Mouse (Mus musculus): Measurements from ENCODE around the gene Usp24. TPM values are rescaled to one million over a fixed set of nuclear protein-coding genes. Genes with fewer than 3 reads are reported as not detected.

The Usp24 gene
- polyA plus RNA-seq, 1 experiment from 2014 or later = 8.8 TPM

DNA sequence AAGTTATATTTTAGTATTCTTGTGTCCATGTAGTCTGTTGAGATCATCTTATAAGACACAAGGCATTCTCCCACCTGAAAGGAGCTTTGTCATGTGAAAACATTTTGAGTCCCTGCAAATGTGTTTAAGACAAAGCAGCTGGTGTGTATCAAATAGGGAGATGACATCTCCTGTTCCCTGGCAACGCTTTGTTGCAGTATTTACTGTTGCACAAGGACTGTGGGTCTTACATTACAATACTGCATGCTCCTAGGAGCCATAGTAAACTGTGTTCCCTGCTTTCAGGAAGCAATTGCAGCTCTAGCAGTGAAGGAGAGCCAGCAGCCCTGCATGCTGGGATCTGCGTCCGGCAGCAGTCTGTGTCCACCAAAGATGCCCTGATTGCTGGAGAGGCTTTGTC lies 73.9 kb downstream of the Usp24 start:
- peak; percentile 47; the same call in 1 of the 2 replicates for ATAC-seq
- 81% methylated on average over 3 of the region's 3 CpGs for WGBS
- no peak overlapping the region for H3K9ac ChIP-seq (replicated peaks; ENCODE audit: low read depth, low read length)
- 0 out of 2 replicates have a peak overlapping the region, but pooled peaks have one; percentile 6 for H3K27ac ChIP-seq (ENCODE audit: low read length)
- no peaks in the 10 kb centered on the region for H3K4me1 ChIP-seq (replicated peaks; ENCODE audit: control insufficient read depth, insufficient read depth, low read length)
- H3K4me2 ChIP-seq (ENCODE audit: low read length) = no peak overlapping the region
- H3K4me3 ChIP-seq (replicated peaks; ENCODE audit: low read length) = no peak overlapping the region
- no peaks in the 10 kb centered on the region for H3K9me3 ChIP-seq (ENCODE audit: control insufficient read depth, low read length)
- no peaks in the 10 kb centered on the region for H3K27me3 ChIP-seq (replicated peaks; ENCODE audit: control insufficient read depth, insufficient read depth, low read length)
- peaks cover 33% of the 10 kb centered on the region for H3K36me3 ChIP-seq (ENCODE audit: control insufficient read depth, insufficient read depth)

GRCm38 (mm10) chr4:106409621-106410020 lies 93.6 kb downstream of the Usp24 start:
- Histone ChIP-seq H3K9me3 (ENCODE audit: control insufficient read depth, low read length) (no peaks in the 10 kb centered on the region), H3K4me1 (replicated peaks; ENCODE audit: control insufficient read depth, insufficient read depth, low read length) (no peaks in the 10 kb centered on the region), H3K4me2 (ENCODE audit: low read length) (no peak overlapping the region), H3K9ac (replicated peaks; ENCODE audit: low read depth, low read length) (no peak overlapping the region), H3K27ac (ENCODE audit: low read length) (no peak overlapping the region), H3K4me3 (replicated peaks; ENCODE audit: low read length) (no peak overlapping the region), H3K27me3 (replicated peaks; ENCODE audit: control insufficient read depth, insufficient read depth, low read length) (no peaks in the 10 kb centered on the region), H3K36me3 (ENCODE audit: control insufficient read depth, insufficient read depth) (peaks cover 41% of the 10 kb centered on the region)
- no peak for ATAC-seq
- 91% methylated on average over 14 of the region's 14 CpGs for WGBS

- Histone ChIP-seq H3K4me3 (replicated peaks; ENCODE audit: low read length) (no peak overlapping the region), H3K9ac (replicated peaks; ENCODE audit: low read depth, low read length) (no peak overlapping the region), H3K9me3 (ENCODE audit: control insufficient read depth, low read length) (no peaks in the 10 kb centered on the region), H3K4me1 (replicated peaks; ENCODE audit: control insufficient read depth, insufficient read depth, low read length) (no peaks in the 10 kb centered on the region), H3K4me2 (ENCODE audit: low read length) (no peak overlapping the region), H3K27me3 (replicated peaks; ENCODE audit: control insufficient read depth, insufficient read depth, low read length) (no peaks in the 10 kb centered on the region), H3K27ac (ENCODE audit: low read length) (no peak overlapping the region), H3K36me3 (ENCODE audit: control insufficient read depth, insufficient read depth) (peaks cover 27% of the 10 kb centered on the region)
- WGBS = 85% methylated on average over 3 of the region's 3 CpGs
- no peak for ATAC-seq
Observed at GRCm38 (mm10) chr4:106419256-106419655, 103.2 kb downstream of the Usp24 start.

- Histone ChIP-seq H3K36me3 (ENCODE audit: control insufficient read depth, insufficient read depth) (peaks cover 25% of the 10 kb centered on the region), H3K27ac (ENCODE audit: low read length) (no peak overlapping the region), H3K9me3 (ENCODE audit: control insufficient read depth, low read length) (no peaks in the 10 kb centered on the region), H3K27me3 (replicated peaks; ENCODE audit: control insufficient read depth, insufficient read depth, low read length) (no peaks in the 10 kb centered on the region), H3K4me2 (ENCODE audit: low read length) (no peak overlapping the region), H3K4me3 (replicated peaks; ENCODE audit: low read length) (no peak overlapping the region), H3K9ac (replicated peaks; ENCODE audit: low read depth, low read length) (no peak overlapping the region), H3K4me1 (replicated peaks; ENCODE audit: control insufficient read depth, insufficient read depth, low read length) (no peaks in the 10 kb centered on the region)
- no peak for ATAC-seq
- WGBS = 76% methylated on average over 6 of the region's 6 CpGs
Observed at GRCm38 (mm10) chr4:106419791-106420190, 103.8 kb downstream of the Usp24 start.

- Histone ChIP-seq H3K4me1 (replicated peaks; ENCODE audit: control insufficient read depth, insufficient read depth, low read length) (no peaks in the 10 kb centered on the region), H3K4me3 (replicated peaks; ENCODE audit: low read length) (no peak overlapping the region), H3K4me2 (ENCODE audit: low read length) (no peak overlapping the region), H3K36me3 (ENCODE audit: control insufficient read depth, insufficient read depth) (peaks cover 14% of the 10 kb centered on the region), H3K27me3 (replicated peaks; ENCODE audit: control insufficient read depth, insufficient read depth, low read length) (no peaks in the 10 kb centered on the region), H3K27ac (ENCODE audit: low read length) (no peak overlapping the region), H3K9me3 (ENCODE audit: control insufficient read depth, low read length) (no peaks in the 10 kb centered on the region), H3K9ac (replicated peaks; ENCODE audit: low read depth, low read length) (no peak overlapping the region)
- no peak for ATAC-seq
- WGBS = 94% methylated on average over 3 of the region's 3 CpGs
Observed at GRCm38 (mm10) chr4:106422597-106422996, 106.6 kb downstream of the Usp24 start.

DNA sequence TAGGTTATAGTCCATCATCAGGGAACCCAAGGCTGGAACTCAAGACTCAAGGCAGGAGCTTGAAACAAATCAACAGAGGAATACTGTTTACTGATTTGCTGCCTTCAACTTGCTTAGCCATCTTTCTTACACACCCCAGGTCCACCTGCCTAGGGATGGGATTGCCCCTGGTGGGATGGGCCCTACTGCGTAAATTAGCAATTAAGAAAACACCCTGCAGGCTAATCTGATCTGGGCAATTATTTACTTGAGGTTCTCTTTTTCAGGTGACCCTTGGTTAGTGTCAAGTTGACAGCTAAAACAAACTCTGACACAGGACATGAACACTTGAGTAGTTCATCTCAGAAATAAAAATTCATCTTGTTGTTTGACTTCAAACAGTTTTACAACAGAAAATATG lies 108.5 kb downstream of the Usp24 start:
- 88% methylated on average over 1 of the region's 1 CpGs for WGBS
- no peak for ATAC-seq
- H3K4me1 ChIP-seq (replicated peaks; ENCODE audit: control insufficient read depth, insufficient read depth, low read length) = no peaks in the 10 kb centered on the region
- peaks cover 5% of the 10 kb centered on the region for H3K36me3 ChIP-seq (ENCODE audit: control insufficient read depth, insufficient read depth)
- H3K4me2 ChIP-seq (ENCODE audit: low read length) = no peak overlapping the region
- no peaks in the 10 kb centered on the region for H3K27me3 ChIP-seq (replicated peaks; ENCODE audit: control insufficient read depth, insufficient read depth, low read length)
- no peaks in the 10 kb centered on the region for H3K9me3 ChIP-seq (ENCODE audit: control insufficient read depth, low read length)
- no peak overlapping the region for H3K4me3 ChIP-seq (replicated peaks; ENCODE audit: low read length)
- H3K9ac ChIP-seq (replicated peaks; ENCODE audit: low read depth, low read length) = no peak overlapping the region
- no peak overlapping the region for H3K27ac ChIP-seq (ENCODE audit: low read length)

GRCm38 (mm10) chr4:106426286-106426685 lies 110.3 kb downstream of the Usp24 start:
- no peak for ATAC-seq
- 65% methylated on average over 5 of the region's 5 CpGs for WGBS
- H3K4me2 ChIP-seq (ENCODE audit: low read length) = no peak overlapping the region
- H3K4me1 ChIP-seq (replicated peaks; ENCODE audit: control insufficient read depth, insufficient read depth, low read length) = no peaks in the 10 kb centered on the region
- no peaks in the 10 kb centered on the region for H3K9me3 ChIP-seq (ENCODE audit: control insufficient read depth, low read length)
- H3K36me3 ChIP-seq (ENCODE audit: control insufficient read depth, insufficient read depth) = peaks cover 8% of the 10 kb centered on the region
- H3K4me3 ChIP-seq (replicated peaks; ENCODE audit: low read length) = no peak overlapping the region
- no peak overlapping the region for H3K27ac ChIP-seq (ENCODE audit: low read length)
- no peaks in the 10 kb centered on the region for H3K27me3 ChIP-seq (replicated peaks; ENCODE audit: control insufficient read depth, insufficient read depth, low read length)
- H3K9ac ChIP-seq (replicated peaks; ENCODE audit: low read depth, low read length) = no peak overlapping the region

DNA sequence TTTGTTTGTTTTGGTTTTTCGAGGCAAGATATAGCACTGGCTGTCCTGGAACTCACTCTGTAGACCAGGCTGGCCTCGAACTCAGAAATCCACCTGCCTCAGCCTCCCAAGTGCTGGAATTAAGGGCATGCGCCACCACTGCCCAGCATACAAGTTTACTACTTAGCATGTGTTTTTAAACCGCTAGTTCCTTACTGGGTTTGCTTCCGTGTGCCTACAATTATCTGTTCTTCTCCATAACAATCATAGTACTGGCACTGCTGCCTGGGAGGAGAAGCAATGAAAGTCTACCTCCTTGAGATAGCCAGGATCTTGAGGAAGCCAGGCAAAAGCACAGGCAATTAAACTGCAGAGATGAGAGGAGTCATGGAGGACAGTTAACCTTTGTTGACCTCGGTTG lies 112.6 kb downstream of the Usp24 start:
- 92% methylated on average over 6 of the region's 6 CpGs for WGBS
- H3K4me3 ChIP-seq (replicated peaks; ENCODE audit: low read length) = no peak overlapping the region
- no peak overlapping the region for H3K9ac ChIP-seq (replicated peaks; ENCODE audit: low read depth, low read length)
- no peak for ATAC-seq
- peaks cover 14% of the 10 kb centered on the region for H3K36me3 ChIP-seq (ENCODE audit: control insufficient read depth, insufficient read depth)
- H3K4me2 ChIP-seq (ENCODE audit: low read length) = no peak overlapping the region
- H3K27ac ChIP-seq (ENCODE audit: low read length) = no peak overlapping the region
- H3K4me1 ChIP-seq (replicated peaks; ENCODE audit: control insufficient read depth, insufficient read depth, low read length) = no peaks in the 10 kb centered on the region
- H3K9me3 ChIP-seq (ENCODE audit: control insufficient read depth, low read length) = no peaks in the 10 kb centered on the region
- H3K27me3 ChIP-seq (replicated peaks; ENCODE audit: control insufficient read depth, insufficient read depth, low read length) = no peaks in the 10 kb centered on the region

DNA sequence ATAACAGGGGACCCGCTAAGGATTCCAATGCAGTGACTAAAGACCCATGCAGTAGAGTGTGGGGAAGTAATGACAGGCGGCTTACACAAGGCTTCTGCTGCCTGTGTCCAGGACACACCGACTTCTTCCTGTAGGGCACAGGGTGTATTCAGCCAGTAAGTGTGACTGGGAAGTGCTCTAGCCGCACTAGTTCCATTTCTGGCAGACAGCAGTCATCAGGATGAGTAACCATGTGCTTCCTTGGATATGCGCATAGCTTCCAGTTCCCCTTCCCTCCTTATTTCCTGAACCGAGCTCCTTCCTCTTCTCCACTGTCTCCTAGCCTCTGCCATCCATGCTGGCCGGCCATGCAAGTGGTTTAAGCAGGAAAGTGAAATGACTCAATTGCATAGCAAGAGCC lies 113.1 kb downstream of the Usp24 start:
- Histone ChIP-seq H3K9me3 (ENCODE audit: control insufficient read depth, low read length) (no peaks in the 10 kb centered on the region), H3K4me1 (replicated peaks; ENCODE audit: control insufficient read depth, insufficient read depth, low read length) (no peaks in the 10 kb centered on the region), H3K27ac (ENCODE audit: low read length) (no peak overlapping the region), H3K27me3 (replicated peaks; ENCODE audit: control insufficient read depth, insufficient read depth, low read length) (no peaks in the 10 kb centered on the region), H3K36me3 (ENCODE audit: control insufficient read depth, insufficient read depth) (peaks cover 15% of the 10 kb centered on the region), H3K9ac (replicated peaks; ENCODE audit: low read depth, low read length) (no peak overlapping the region), H3K4me2 (ENCODE audit: low read length) (no peak overlapping the region), H3K4me3 (replicated peaks; ENCODE audit: low read length) (no peak overlapping the region)
- 88% methylated on average over 7 of the region's 7 CpGs for WGBS
- no peak for ATAC-seq

DNA sequence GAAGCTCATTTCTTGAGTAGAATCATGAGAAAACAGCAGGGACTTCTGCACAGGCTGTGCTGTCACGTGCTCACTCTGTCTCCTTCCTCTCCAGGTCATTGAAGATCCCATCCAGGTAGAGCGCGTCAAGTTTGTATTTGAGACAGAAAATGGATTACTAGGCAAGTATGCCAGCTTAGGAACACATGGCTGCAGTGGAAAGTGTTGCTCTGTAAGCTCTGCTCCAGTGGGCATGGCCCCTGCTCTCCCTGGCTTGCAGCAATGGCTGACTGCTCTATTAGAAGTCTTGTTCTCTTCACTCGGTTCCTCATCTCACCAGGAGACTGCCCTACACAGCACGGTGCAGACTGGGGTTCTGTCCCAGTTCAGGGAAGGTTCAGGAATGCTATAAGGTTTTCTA lies 114.4 kb downstream of the Usp24 start:
- no peak for ATAC-seq
- WGBS = 92% methylated on average over 5 of the region's 5 CpGs
- peaks cover 18% of the 10 kb centered on the region for H3K36me3 ChIP-seq (ENCODE audit: control insufficient read depth, insufficient read depth)
- no peaks in the 10 kb centered on the region for H3K9me3 ChIP-seq (ENCODE audit: control insufficient read depth, low read length)
- H3K4me2 ChIP-seq (ENCODE audit: low read length) = no peak overlapping the region
- H3K27me3 ChIP-seq (replicated peaks; ENCODE audit: control insufficient read depth, insufficient read depth, low read length) = no peaks in the 10 kb centered on the region
- no peak overlapping the region for H3K27ac ChIP-seq (ENCODE audit: low read length)
- H3K9ac ChIP-seq (replicated peaks; ENCODE audit: low read depth, low read length) = no peak overlapping the region
- no peaks in the 10 kb centered on the region for H3K4me1 ChIP-seq (replicated peaks; ENCODE audit: control insufficient read depth, insufficient read depth, low read length)
- H3K4me3 ChIP-seq (replicated peaks; ENCODE audit: low read length) = no peak overlapping the region
